In the genomic region with DNA sequence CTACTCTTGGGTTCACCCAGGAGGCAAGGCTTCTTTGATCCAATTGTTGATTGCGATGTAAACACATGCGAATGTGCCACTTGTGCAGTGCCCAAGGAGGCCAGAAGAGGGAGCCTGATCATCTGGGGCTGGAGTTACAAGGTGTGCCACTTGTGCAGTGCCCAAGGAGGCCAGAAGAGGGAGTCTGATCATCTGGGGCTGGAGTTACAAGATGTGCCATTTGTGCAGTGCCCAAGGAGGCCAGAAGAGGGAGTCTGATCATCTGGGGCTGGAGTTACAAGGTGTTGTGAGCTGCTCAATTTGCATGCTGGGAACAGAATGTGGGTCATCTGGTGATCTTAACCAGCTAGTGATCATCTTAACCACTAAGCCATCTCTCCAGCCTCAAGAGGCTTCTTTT, we compare ENCODE assay signal across 7 mouse cellular contexts.
DNase-seq lines count a peak whose midpoint lies in the region; TF ChIP-seq lines count a peak whose summit lies in the region.

No protein-coding gene starts in this region.

- H3K36me3 ChIP-seq in CH12.LX (replicated peaks in 1 of 2; ENCODE audit: control insufficient read depth in 1 of 2, insufficient read depth in 1 of 2, low read length in 1 of 2), result peaks cover 24 to 84% of the 10 kb centered on the region in 2 experiments

- TF ChIP-seq CTCF in CH12.LX (conservative IDR thresholded peaks at IDR 0.05 in 1 of 2, IDR thresholded peaks at IDR 0.05 in 1 of 2; ENCODE audit: low read depth in 2 of 2, low read length in 2 of 2), result peak; percentile 99

- in situ Hi-C loops in CH12.LX (cut with MboI; ENCODE audit: low pct_ligation_motif_present, low pct_unique_long_range_greater_than_20kb, low sequenced_read_pairs), result no loop called here

- TF ChIP-seq EP300 in CH12.LX (IDR thresholded peaks at IDR 0.05; ENCODE audit: low read length), result no peak

- dilution Hi-C loops in CH12.LX (cut with MboI; ENCODE audit: extremely low pct_ligation_motif_present, extremely low pct_unique_long_range_greater_than_20kb, low sequenced_read_pairs), result no loop called here

- DNase-seq in CH12.LX (ENCODE audit: extremely low read depth), result peak; percentile 88
- DNase-seq in WW6 (ENCODE audit: low read depth, low spot score), result peak; percentile 65
- DNase-seq in cerebellum, postnatal 14 days, result peak; percentile 40 to 70
- peak; percentile 45 to 51 for DNase-seq in gastrocnemius, postnatal 36 days
- peak; percentile 81 to 83 for DNase-seq in kidney, postnatal 4 days
- peak; percentile 79 for DNase-seq in lung, postnatal 36 days
- DNase-seq in spleen, postnatal 14 days (ENCODE audit: low spot score in 2 of 2), result peak; percentile 36 to 64

- H3K79me2 ChIP-seq in CH12.LX (replicated peaks; ENCODE audit: control insufficient read depth, extremely low read depth, insufficient read depth, poor library complexity, severe bottlenecking), result no peaks in the 10 kb centered on the region

- no peaks in the 10 kb centered on the region for H3K9me3 ChIP-seq in CH12.LX (replicated peaks; ENCODE audit: low read length)

- no peak overlapping the region for H3K4me2 ChIP-seq in CH12.LX (ENCODE audit: insufficient read depth, low read depth, poor library complexity, severe bottlenecking)

- H3K9ac ChIP-seq in CH12.LX (ENCODE audit: insufficient read depth, low read depth), result no peak overlapping the region

- intact Hi-C loops in gastrocnemius, postnatal 36 days (cut with DNase I), result no loop called here

- TF ChIP-seq RAD21 in CH12.LX (IDR thresholded peaks at IDR 0.05; ENCODE audit: low read depth, low read length), result peak; percentile 44

- peaks cover 0 to 5% of the 10 kb centered on the region in 2 experiments; a peak in 3 of 4 replicates for H3K4me1 ChIP-seq in CH12.LX (ENCODE audit: control insufficient read depth in 1 of 2, insufficient read depth in 2 of 2)

- no peak overlapping the region for H3K4me3 ChIP-seq in CH12.LX (replicated peaks in 1 of 3; ENCODE audit: low read depth in 2 of 3, low read length in 2 of 3, poor library complexity in 1 of 3)

- H3K27ac ChIP-seq in CH12.LX (ENCODE audit: insufficient read depth, low read depth), result no peak overlapping the region

- H3K27me3 ChIP-seq in CH12.LX (replicated peaks), result no peaks in the 10 kb centered on the region

- TF ChIP-seq POLR2A in CH12.LX (IDR thresholded peaks at IDR 0.05; ENCODE audit: low read depth, low read length), result no peak

TF ChIP-seq in CH12.LX, 34 proteins besides CTCF, POLR2A, EP300 and RAD21:
- TF ChIP-seq ETS1 (conservative IDR thresholded peaks at IDR 0.05; ENCODE audit: low read depth, low read length) (no peak), MYC (IDR thresholded peaks at IDR 0.05; ENCODE audit: low read depth, low read length) (peak; percentile 32; the same call in 1 of the 2 replicates), SMC3 (IDR thresholded peaks at IDR 0.05; ENCODE audit: low read depth, low read length) (peak; percentile 72), ZC3H11A (IDR thresholded peaks at IDR 0.05; ENCODE audit: low read depth, low read length) (no peak), NELFE (IDR thresholded peaks at IDR 0.05; ENCODE audit: low read depth, low read length) (peak; percentile 63; the same call in 1 of the 2 replicates)
